Mouse (Mus musculus) kidney, adult 18-20 months (tissue): ENCODE measurements around the gene Npr2.

Experiments
- DNase-seq: peaks from one replicate; pipeline ENCODE4 v3.0.0; 2021

Npr2 gene

GRCm38 (mm10) chr4:43629106-43629817, 2.5 kb upstream of the Npr2 start:
- no peak for DNase-seq

- peak; percentile 84 for DNase-seq
Measured at GRCm38 (mm10) chr4:43630030-43630581, 1.6 kb upstream of the Npr2 start.

- DNase-seq = peak; percentile 25
Measured at GRCm38 (mm10) chr4:43630671-43631045, 1.1 kb upstream of the Npr2 start.

- DNase-seq = peak; percentile 39
Measured at GRCm38 (mm10) chr4:43631956-43632920, 503 bp downstream of the Npr2 start.

- no peak for DNase-seq
Measured at GRCm38 (mm10) chr4:43633296-43633695, 1.6 kb downstream of the Npr2 start.

- DNase-seq = no peak
Measured at GRCm38 (mm10) chr4:43633736-43634135, 2.0 kb downstream of the Npr2 start.

- no peak for DNase-seq
Measured at GRCm38 (mm10) chr4:43634621-43635374, 3.1 kb downstream of the Npr2 start.

GRCm38 (mm10) chr4:43636751-43637150, 5.0 kb downstream of the Npr2 start:
- DNase-seq = no peak

- DNase-seq = no peak
Measured at GRCm38 (mm10) chr4:43640076-43640475, 8.3 kb downstream of the Npr2 start.

GRCm38 (mm10) chr4:43640491-43640890, 8.8 kb downstream of the Npr2 start:
- DNase-seq = no peak

- DNase-seq = no peak
Measured at GRCm38 (mm10) chr4:43649783-43650182, 18.0 kb downstream of the Npr2 start.

- peak; percentile 63 for DNase-seq
Measured at GRCm38 (mm10) chr4:43652726-43653125, 21.0 kb downstream of the Npr2 start.

GRCm38 (mm10) chr4:43653161-43654015, 21.7 kb downstream of the Npr2 start, which contains the start of gene Spag8:
Spag8 (minus strand) TSS chr4:43653594.
- DNase-seq = peak; percentile 24

GRCm38 (mm10) chr4:43655656-43656338, 24.1 kb downstream of the Npr2 start:
- DNase-seq = peak; percentile 69

- DNase-seq = peak; percentile 96
Measured at GRCm38 (mm10) chr4:43656339-43657109, 24.8 kb downstream of the Npr2 start, which contains the start of gene Hint2. Hint2 (minus strand) TSS chr4:43656466.

GRCm38 (mm10) chr4:43657146-43657545, 25.4 kb downstream of the Npr2 start:
- no peak for DNase-seq

- DNase-seq = no peak
Measured at GRCm38 (mm10) chr4:43666412-43666811, 34.7 kb downstream of the Npr2 start.

GRCm38 (mm10) chr4:43668782-43669427, 37.2 kb downstream of the Npr2 start, which contains the start of the genes Tmem8b and Fam221b:
Tmem8b (plus strand) TSS chr4:43668971.
Fam221b (minus strand) TSS chr4:43669145.
- DNase-seq = peak; percentile 92

- DNase-seq = no peak
Measured at GRCm38 (mm10) chr4:43669428-43669794, 37.7 kb downstream of the Npr2 start.

GRCm38 (mm10) chr4:43672070-43672469, 40.3 kb downstream of the Npr2 start:
- DNase-seq = peak; percentile 92
